Mouse (Mus musculus) lung, adult 18-20 months (tissue): ENCODE data around the gene Sf3b3.

Experiments used
- DNase-seq, 2 experiments: peaks; one replicate each; pipeline ENCODE4 v3.0.0; 2022; ENCODE audit warnings: mixed read lengths in 2 of 2

The Sf3b3 gene

GRCm38 (mm10) chr8:110847171-110847549 lies 573 bp upstream of the Sf3b3 start:
- DNase-seq: no peak

GRCm38 (mm10) chr8:110845821-110846404 lies 674 bp downstream of the Sf3b3 start:
- no peak for DNase-seq

- no peak for DNase-seq
These were observed 1.6 kb downstream of the Sf3b3 start for GRCm38 (mm10) chr8:110844941-110845340.

- DNase-seq: no peak
These were observed 3.4 kb downstream of the Sf3b3 start for GRCm38 (mm10) chr8:110843207-110843606.

GRCm38 (mm10) chr8:110842012-110842574 lies 4.5 kb downstream of the Sf3b3 start:
- no peak for DNase-seq

- no peak for DNase-seq
These were observed 14.6 kb downstream of the Sf3b3 start for GRCm38 (mm10) chr8:110831956-110832355.

- no peak for DNase-seq
These were observed 18.1 kb downstream of the Sf3b3 start for GRCm38 (mm10) chr8:110828511-110828910.

GRCm38 (mm10) chr8:110824861-110825260 lies 21.7 kb downstream of the Sf3b3 start:
- DNase-seq: no peak

GRCm38 (mm10) chr8:110821960-110822359 lies 24.6 kb downstream of the Sf3b3 start:
- DNase-seq: no peak

- peak in 1 of 2 experiments; percentile 14 for DNase-seq
These were observed 26.3 kb downstream of the Sf3b3 start for GRCm38 (mm10) chr8:110820257-110820656.

GRCm38 (mm10) chr8:110818593-110818992 lies 28.0 kb downstream of the Sf3b3 start:
- peak in 1 of 2 experiments; percentile 27 for DNase-seq

- no peak for DNase-seq
These were observed 29.6 kb downstream of the Sf3b3 start for GRCm38 (mm10) chr8:110816990-110817389.

- DNase-seq: no peak
These were observed 31.3 kb downstream of the Sf3b3 start for GRCm38 (mm10) chr8:110815308-110815707.

- no peak for DNase-seq
These were observed 33.3 kb downstream of the Sf3b3 start for GRCm38 (mm10) chr8:110813081-110813812.

- DNase-seq: no peak
These were observed 34.1 kb downstream of the Sf3b3 start for GRCm38 (mm10) chr8:110812349-110813080.

GRCm38 (mm10) chr8:110811793-110812192 lies 34.8 kb downstream of the Sf3b3 start:
- no peak for DNase-seq

GRCm38 (mm10) chr8:110811116-110811515 lies 35.5 kb downstream of the Sf3b3 start:
- no peak for DNase-seq

- no peak for DNase-seq
These were observed 36.0 kb downstream of the Sf3b3 start for GRCm38 (mm10) chr8:110810481-110811065.

GRCm38 (mm10) chr8:110809831-110810230 lies 36.8 kb downstream of the Sf3b3 start:
- DNase-seq: peak; percentile 53 to 72

- no peak for DNase-seq
These were observed 37.8 kb downstream of the Sf3b3 start for GRCm38 (mm10) chr8:110808495-110809472.

- no peak for DNase-seq
These were observed 40.4 kb downstream of the Sf3b3 start for GRCm38 (mm10) chr8:110806146-110806545.

GRCm38 (mm10) chr8:110805669-110806068 lies 40.9 kb downstream of the Sf3b3 start, which contains the start of gene Il34:
TSS of gene Il34 (minus strand) at chr8:110805924.
- no peak for DNase-seq
